Mouse (Mus musculus): Measurements from ENCODE around the gene Olfr161.
"Not testable (repeated sequence)": the region's sequence is repeated elsewhere in the genome, so short reads cannot be mapped to it uniquely, and the experiment has no call there.

Olfr161 gene

DNA sequence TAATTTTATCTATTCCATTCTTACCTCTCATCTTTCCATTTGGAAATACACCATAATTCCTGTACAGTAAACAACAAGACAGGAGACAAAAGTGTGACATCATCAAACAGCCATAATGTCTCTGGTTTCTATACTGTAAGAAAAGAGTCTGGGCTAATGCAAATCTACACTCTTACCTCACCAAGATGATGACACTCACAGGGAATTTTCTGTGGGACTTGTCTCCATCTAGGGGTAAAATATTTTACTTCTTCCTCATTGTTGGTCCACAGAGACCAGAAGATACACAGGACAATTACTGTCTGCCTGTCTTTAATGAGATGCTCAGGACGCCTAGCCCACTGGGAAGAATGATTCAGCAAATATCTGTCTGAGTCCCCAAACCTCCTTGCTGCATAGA, at the start of gene Olfr161:
Olfr161 (plus strand) TSS at position 352 of the 400 bp plus-strand sequence.
- no peak for DNase-seq (ENCODE audit: low spot score in 2 of 2)

DNA sequence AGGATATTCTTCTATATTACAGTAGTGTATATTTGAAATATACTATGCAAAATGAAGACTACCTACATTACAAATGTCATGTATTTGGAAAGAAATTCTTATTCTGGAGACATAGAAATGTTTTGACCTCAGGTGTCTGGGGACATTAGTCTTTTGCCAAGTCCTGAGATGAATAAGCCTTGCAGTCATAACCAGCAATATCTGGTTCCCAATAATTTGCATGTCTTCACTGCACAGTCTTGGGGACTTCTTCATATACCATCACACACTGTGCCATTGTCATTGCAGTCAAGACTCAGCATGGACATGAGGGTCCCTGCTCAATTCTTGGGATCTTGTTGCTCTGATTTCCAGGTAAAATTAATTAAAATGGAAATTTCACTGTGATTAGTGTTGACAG, 27.3 kb upstream of the Olfr161 start:
- no peak for DNase-seq (ENCODE audit: low spot score in 2 of 2)

DNA sequence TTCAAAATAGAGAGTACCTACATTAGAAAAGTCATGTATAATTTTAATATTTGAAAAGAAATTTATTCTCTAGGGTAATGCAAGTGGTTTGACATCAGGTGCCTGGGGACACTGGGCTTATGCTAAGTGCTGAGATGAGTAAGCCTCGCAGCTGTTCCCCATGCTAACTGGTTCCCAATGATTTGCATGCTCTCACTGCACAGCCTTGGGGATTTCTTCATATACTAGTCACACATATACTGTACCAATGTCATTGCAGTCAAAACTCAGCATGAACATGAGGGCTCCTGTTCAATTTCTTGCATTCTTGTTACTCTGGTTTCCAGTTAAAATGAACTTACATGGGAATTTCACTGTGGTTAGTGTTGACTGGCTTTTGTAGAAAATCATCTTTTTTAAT, 13.2 kb upstream of the Olfr161 start:
- not testable (repeated sequence) for DNase-seq (ENCODE audit: low spot score in 2 of 2)

- not testable (repeated sequence) for DNase-seq (ENCODE audit: low spot score in 2 of 2)
These were observed 12.5 kb upstream of the Olfr161 start for GRCm38 (mm10) chr16:3578227-3578848.

- DNase-seq (ENCODE audit: low spot score in 2 of 2), result not testable (repeated sequence)
These were observed 40.5 kb downstream of the Olfr161 start for GRCm38 (mm10) chr16:3631376-3631775.

GRCm38 (mm10) chr16:3632572-3633361, 41.9 kb downstream of the Olfr161 start:
- not testable (repeated sequence) for DNase-seq (ENCODE audit: low spot score in 2 of 2)

All from cerebellum, postnatal 4 days (tissue).